Mouse (Mus musculus) liver, embryonic 11.5 days (tissue): ENCODE data around the gene Gmnc. TPM values are rescaled to one million over a fixed set of nuclear protein-coding genes. Genes with fewer than 3 reads are reported as not detected.

ENCODE experiments used
- ATAC-seq: fragments of 200-750 bp; cut with Nextera tagmentation; replicated peaks from 2 replicates; pipeline ENCODE4 v1.8.0; 2017; ENCODE audit warnings: moderate number of reproducible peaks, mild to moderate bottlenecking, moderate TSS enrichment, moderate library complexity; ENCODE audit not compliant: low FRiP score
- DNase-seq: peaks from one replicate; pipeline ENCODE4 v3.0.0-alpha.2; 2017; ENCODE audit warnings: low spot score
- H3K27ac ChIP-seq: fragments of 300-500 bp; sonication (generic); 2 replicates; pipeline ENCODE4 v1.5.1; 2014; ENCODE audit warnings: mild to moderate bottlenecking, low read depth, low read length, control low read depth
- H3K27me3 ChIP-seq: fragments of 300-500 bp; sonication (generic); replicated peaks from 2 replicates; pipeline ENCODE4 v1.6.1; 2014; ENCODE audit warnings: low read length, mixed read lengths; ENCODE audit not compliant: control insufficient read depth, insufficient read depth
- H3K36me3 ChIP-seq: fragments of 300-500 bp; sonication (generic); 2 replicates; pipeline ENCODE4 v1.6.1; 2014; ENCODE audit warnings: mild to moderate bottlenecking, low read length, moderate library complexity, mixed read lengths; ENCODE audit not compliant: control insufficient read depth, insufficient read depth
- H3K4me1 ChIP-seq: fragments of 300-500 bp; sonication (generic); replicated peaks from 2 replicates; pipeline ENCODE4 v1.6.1; 2014; ENCODE audit warnings: low read length, mixed read lengths; ENCODE audit not compliant: control insufficient read depth, insufficient read depth
- H3K4me2 ChIP-seq: fragments of 300-500 bp; sonication (generic); 2 replicates; pipeline ENCODE4 v1.6.1; 2014; ENCODE audit warnings: mild to moderate bottlenecking, control low read depth, moderate library complexity
- H3K4me3 ChIP-seq: fragments of 300-500 bp; sonication (generic); 2 replicates; pipeline ENCODE4 v1.5.1; 2014; ENCODE audit warnings: low read depth, low read length, control low read depth
- H3K9ac ChIP-seq: fragments of 300-500 bp; sonication (generic); 2 replicates; pipeline ENCODE4 v1.6.1; 2014; ENCODE audit warnings: low read depth, low read length, control low read depth
- H3K9me3 ChIP-seq: fragments of 300-500 bp; sonication (generic); 2 replicates; pipeline ENCODE4 v1.6.1; 2016; ENCODE audit warnings: low read length, inconsistent platforms, mixed read lengths; ENCODE audit not compliant: control insufficient read depth
- WGBS: fragments of 180-500 bp; shearing (Covaris S2); extraction: QIAGEN DNeasy Blood & Tissue Kit; methylation state at CpG from one replicate; pipeline ENCODE4 v1.1.7; 2014; 5-methylcytosine and 5-hydroxymethylcytosine counted together
- polyA plus RNA-seq: library from polyadenylated mRNA; unstranded; fragments of >200 nt; fragmentation: Nextera tagmentation; extraction: Ambion mirVana; gene quantifications from 2 replicates; pipeline ENCODE4 v1.2.1, GENCODE M21; 2014

Gene Gmnc
- polyA plus RNA-seq, 1 experiment from 2014 or later: not detected

- H3K9me3 ChIP-seq: no peaks in the 10 kb centered on the region
- no peak for ATAC-seq
- H3K27me3 ChIP-seq: no peaks in the 10 kb centered on the region
- no peak overlapping the region for H3K27ac ChIP-seq
- no peaks in the 10 kb centered on the region for H3K36me3 ChIP-seq
- DNase-seq: no peak
- H3K9ac ChIP-seq: no peak overlapping the region
- WGBS: 69% methylated on average over 1 of the region's 1 CpGs
- no peak overlapping the region for H3K4me2 ChIP-seq
- H3K4me1 ChIP-seq: no peaks in the 10 kb centered on the region
- no peak overlapping the region for H3K4me3 ChIP-seq
Observed at GRCm38 (mm10) chr16:26988188-26988587, 3.3 kb downstream of the Gmnc start.

DNA sequence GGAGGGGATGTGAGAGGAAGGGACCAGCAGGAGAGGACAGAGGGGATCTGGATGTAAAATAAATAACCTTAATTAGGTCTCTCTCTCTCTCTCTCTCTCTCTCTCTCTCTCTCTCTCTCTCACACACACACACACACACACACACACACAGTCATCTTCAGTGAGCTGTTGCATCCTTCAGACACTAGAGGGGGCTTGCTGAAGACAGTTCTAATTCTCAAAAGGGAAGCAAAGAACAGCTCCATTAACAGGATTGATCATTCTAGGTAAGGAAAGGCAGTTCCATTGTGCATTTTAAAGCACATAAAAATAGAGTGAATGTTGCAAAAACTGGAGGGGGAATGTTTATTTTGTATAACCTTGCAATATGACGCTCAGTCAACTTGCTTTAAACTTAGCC lies 5.7 kb downstream of the Gmnc start:
- H3K36me3 ChIP-seq: no peaks in the 10 kb centered on the region
- no peaks in the 10 kb centered on the region for H3K9me3 ChIP-seq
- no peak for DNase-seq
- no peak overlapping the region for H3K4me2 ChIP-seq
- no peaks in the 10 kb centered on the region for H3K4me1 ChIP-seq
- no peak overlapping the region for H3K4me3 ChIP-seq
- H3K9ac ChIP-seq: no peak overlapping the region
- WGBS: 68% methylated on average over 1 of the region's 1 CpGs
- ATAC-seq: no peak
- H3K27me3 ChIP-seq: no peaks in the 10 kb centered on the region
- no peak overlapping the region for H3K27ac ChIP-seq

GRCm38 (mm10) chr16:26982112-26982511 lies 9.3 kb downstream of the Gmnc start:
- no peak for DNase-seq
- 33% methylated on average over 3 of the region's 3 CpGs for WGBS

DNA sequence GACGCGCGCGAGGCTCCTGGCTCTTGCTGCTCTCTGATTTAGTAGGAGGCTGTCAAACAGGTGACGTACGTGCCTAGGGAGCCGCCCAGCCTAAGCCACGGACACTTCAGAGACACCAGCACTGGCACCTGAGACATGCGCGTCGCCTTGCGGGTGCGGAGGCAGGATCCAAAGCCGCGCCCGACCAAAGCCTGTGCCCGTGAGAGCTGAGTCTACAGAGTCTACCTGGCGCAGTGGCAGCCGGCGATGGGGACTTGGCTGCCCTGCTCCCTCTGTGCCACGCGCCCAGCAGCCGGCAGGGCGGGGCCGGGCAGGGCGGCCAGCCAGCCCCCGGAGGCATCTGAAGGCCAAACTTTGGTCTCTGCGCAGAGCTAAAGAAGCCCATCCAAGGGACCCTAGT lies 23.5 kb downstream of the Gmnc start:
- 4% methylated on average over 28 of the region's 28 CpGs for WGBS
- H3K36me3 ChIP-seq: no peaks in the 10 kb centered on the region
- no peaks in the 10 kb centered on the region for H3K9me3 ChIP-seq
- H3K4me1 ChIP-seq: no peaks in the 10 kb centered on the region
- H3K27ac ChIP-seq: no peak overlapping the region
- H3K4me2 ChIP-seq: peak overlapping the region; percentile 54
- H3K9ac ChIP-seq: no peak overlapping the region
- DNase-seq (no peak), ATAC-seq (no peak)
- H3K4me3 ChIP-seq: peak overlapping the region; percentile 36
- peaks cover 13% of the 10 kb centered on the region for H3K27me3 ChIP-seq

More at GRCm38 (mm10) chr16:26982112-26982511, 9.3 kb downstream of the Gmnc start:
- no peaks in the 10 kb centered on the region for H3K27me3 ChIP-seq
- no peaks in the 10 kb centered on the region for H3K36me3 ChIP-seq
- no peak overlapping the region for H3K4me2 ChIP-seq
- H3K4me1 ChIP-seq: no peaks in the 10 kb centered on the region
- ATAC-seq: no peak
- no peak overlapping the region for H3K4me3 ChIP-seq
- no peak overlapping the region for H3K27ac ChIP-seq
- no peak overlapping the region for H3K9ac ChIP-seq
- H3K9me3 ChIP-seq: no peaks in the 10 kb centered on the region

DNA sequence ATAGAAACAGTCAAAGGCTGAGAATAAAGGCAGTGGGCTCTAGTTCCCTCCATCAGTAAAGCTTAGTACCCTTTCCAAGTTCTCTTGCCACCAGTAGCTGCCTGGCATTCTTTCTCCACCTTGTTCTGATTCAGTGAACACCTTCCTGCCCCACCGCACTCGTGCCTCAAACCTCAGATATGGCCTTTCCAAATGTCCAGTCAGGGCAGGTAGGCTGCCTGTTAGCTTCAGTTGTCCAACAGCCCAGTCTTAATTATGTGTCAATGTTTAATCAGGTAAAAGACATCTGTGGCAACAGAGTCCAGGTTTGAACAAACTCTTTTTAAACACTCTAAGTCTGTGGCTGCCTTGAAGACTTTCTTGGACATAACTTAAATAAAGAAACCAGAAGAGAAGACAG lies 24.6 kb downstream of the Gmnc start:
- H3K4me2 ChIP-seq: no peak overlapping the region

DNA sequence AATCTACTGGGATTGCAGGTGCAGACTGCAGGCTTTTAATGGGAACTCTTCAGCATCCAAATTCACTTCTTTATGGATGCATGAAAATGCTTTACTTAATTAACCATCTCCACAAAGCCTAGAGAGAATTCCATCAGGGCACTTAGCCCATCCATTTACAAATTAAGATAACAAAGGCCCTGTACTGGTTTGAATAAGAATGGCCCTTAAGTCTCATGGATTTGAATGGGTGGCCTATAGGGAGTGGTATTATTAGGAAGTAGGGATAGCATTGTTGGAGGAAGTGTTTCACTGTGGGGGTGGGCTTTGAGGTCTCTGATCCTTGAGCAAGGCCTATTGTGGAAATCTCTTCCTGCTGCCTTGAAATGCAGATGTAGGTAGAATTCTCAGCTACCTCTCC lies 29.5 kb downstream of the Gmnc start:
- DNase-seq: no peak
- no peaks in the 10 kb centered on the region for H3K9me3 ChIP-seq
- H3K4me2 ChIP-seq: no peak overlapping the region
- no peak overlapping the region for H3K9ac ChIP-seq
- no peak overlapping the region for H3K4me3 ChIP-seq
- H3K27me3 ChIP-seq: peaks cover 3% of the 10 kb centered on the region; the same call in 1 of the 2 replicates
- H3K27ac ChIP-seq: no peak overlapping the region
- H3K4me1 ChIP-seq: no peaks in the 10 kb centered on the region
- no peak for ATAC-seq
- no peaks in the 10 kb centered on the region for H3K36me3 ChIP-seq

More for the DNA sequence above, 24.6 kb downstream of the Gmnc start:
- H3K4me1 ChIP-seq: no peaks in the 10 kb centered on the region
- WGBS: 86% methylated on average over 2 of the region's 2 CpGs
- H3K4me3 ChIP-seq: no peak overlapping the region
- no peak overlapping the region for H3K9ac ChIP-seq
- no peaks in the 10 kb centered on the region for H3K36me3 ChIP-seq
- ATAC-seq (no peak), DNase-seq (no peak)
- no peaks in the 10 kb centered on the region for H3K9me3 ChIP-seq
- peaks cover 13% of the 10 kb centered on the region for H3K27me3 ChIP-seq
- H3K27ac ChIP-seq: no peak overlapping the region

- Histone ChIP-seq H3K27me3 (no peaks in the 10 kb centered on the region), H3K9me3 (no peaks in the 10 kb centered on the region), H3K9ac (no peak overlapping the region), H3K4me3 (no peak overlapping the region), H3K36me3 (no peaks in the 10 kb centered on the region), H3K27ac (no peak overlapping the region), H3K4me1 (no peaks in the 10 kb centered on the region), H3K4me2 (no peak overlapping the region)
- 89% methylated on average over 3 of the region's 3 CpGs for WGBS
- ATAC-seq: no peak
- no peak for DNase-seq
Observed at GRCm38 (mm10) chr16:26951601-26952000, 39.9 kb downstream of the Gmnc start.

DNA sequence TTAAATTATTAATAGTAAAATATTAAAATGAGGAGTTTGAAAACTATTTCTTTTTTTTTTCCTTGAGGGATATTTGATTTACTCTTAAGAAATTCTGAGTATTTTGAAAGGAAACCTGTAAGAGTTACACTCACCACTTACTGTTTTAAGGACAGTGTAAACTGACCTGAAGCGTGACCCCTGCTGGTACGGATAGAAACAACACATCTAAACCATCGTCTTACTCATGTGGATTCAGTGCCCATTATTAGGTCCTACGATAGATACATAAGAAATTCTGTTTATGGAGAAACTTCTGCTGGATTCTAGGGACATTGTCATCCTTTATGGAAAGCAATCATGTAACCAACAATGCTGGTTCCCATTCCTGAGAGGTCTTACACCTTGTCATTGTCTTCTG lies 41.2 kb downstream of the Gmnc start:
- DNase-seq: no peak
- 51% methylated on average over 4 of the region's 4 CpGs for whole genome bisulfite sequencing
- no peak overlapping the region for H3K4me3 ChIP-seq

DNA sequence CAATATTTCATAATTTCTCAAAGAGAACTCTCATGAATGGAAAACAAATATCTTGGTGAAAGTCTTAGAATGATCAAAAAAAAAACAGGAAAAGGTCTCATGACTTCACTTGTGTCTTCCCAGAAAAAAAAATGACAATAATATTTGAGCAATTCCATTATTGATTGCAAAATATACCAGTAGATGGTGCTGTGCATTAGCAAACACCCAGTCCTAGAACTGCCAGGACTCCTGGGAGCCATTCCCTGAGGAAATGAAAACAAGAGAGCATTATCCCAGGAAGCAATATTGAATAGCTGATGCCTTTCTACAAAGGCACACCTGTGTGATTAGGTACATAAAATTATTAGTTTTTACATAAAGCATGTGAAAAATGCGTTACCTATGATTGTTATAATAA lies 87.5 kb downstream of the Gmnc start:
- DNase-seq (no peak), ATAC-seq (no peak)
- Histone ChIP-seq H3K4me3 (no peak overlapping the region), H3K4me2 (no peak overlapping the region), H3K4me1 (no peaks in the 10 kb centered on the region), H3K27me3 (no peaks in the 10 kb centered on the region), H3K36me3 (no peaks in the 10 kb centered on the region), H3K9me3 (no peaks in the 10 kb centered on the region), H3K9ac (no peak overlapping the region), H3K27ac (no peak overlapping the region)
- WGBS: 55% methylated on average over 1 of the region's 1 CpGs

More for the DNA sequence above, 41.2 kb downstream of the Gmnc start:
- ATAC-seq: no peak
- H3K27me3 ChIP-seq: no peaks in the 10 kb centered on the region
- H3K27ac ChIP-seq: no peak overlapping the region
- H3K4me2 ChIP-seq: no peak overlapping the region
- no peaks in the 10 kb centered on the region for H3K36me3 ChIP-seq
- H3K9me3 ChIP-seq: no peaks in the 10 kb centered on the region
- H3K9ac ChIP-seq: no peak overlapping the region
- H3K4me1 ChIP-seq: no peaks in the 10 kb centered on the region
